ENCODE assay signal across 9 mouse cellular contexts in the genomic region with DNA sequence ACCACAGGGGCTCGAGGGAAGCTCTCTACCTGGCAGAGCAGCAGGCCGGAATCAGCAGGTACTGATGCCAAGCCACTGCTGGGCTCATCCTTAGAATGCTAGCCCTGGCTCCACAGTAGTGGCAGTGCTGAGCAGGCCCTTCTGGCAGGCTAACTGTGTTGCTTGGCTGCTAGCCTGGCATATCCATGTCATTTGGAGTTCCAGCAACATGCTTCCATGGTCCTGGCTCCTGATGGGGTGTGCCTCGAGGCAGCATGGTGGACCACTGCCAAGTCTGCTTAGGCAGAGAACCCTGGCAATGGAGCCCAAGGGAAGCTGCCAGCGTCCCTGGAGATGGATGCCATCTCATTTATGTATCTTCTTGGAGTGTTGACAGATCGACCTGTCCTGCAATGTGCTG.
DNase-seq lines count a peak whose midpoint lies in the region; ATAC-seq lines count a peak whose summit lies in the region.
"Had no signal": no experiment of that assay in that cellular context is flagged by ENCODE, and none has a peak within 500 bp of the region (broad histone marks: within the 10 kb centered on the region; RNA-seq: fewer than 3 reads in every experiment).

No protein-coding gene starts in this region.

- WGBS in embryonic facial prominence, embryonic 14.5 days = 62% methylated on average over 5 of the region's 5 CpGs
- WGBS in embryonic facial prominence, embryonic 10.5 days = 67% methylated on average over 5 of the region's 5 CpGs
- WGBS in forebrain, embryonic 16.5 days = 37% methylated on average over 5 of the region's 5 CpGs
- 48% methylated on average over 5 of the region's 5 CpGs for WGBS in hindbrain, embryonic 14.5 days

- no peaks in the 10 kb centered on the region for H3K9me3 ChIP-seq in embryonic facial prominence, embryonic 14.5 days (ENCODE audit: control insufficient read depth, low read length)
- H3K9me3 ChIP-seq in embryonic facial prominence, embryonic 10.5 days = no peaks in the 10 kb centered on the region
- no peaks in the 10 kb centered on the region for H3K9me3 ChIP-seq in forebrain, embryonic 16.5 days (ENCODE audit: control insufficient read depth, low read length)
- H3K9me3 ChIP-seq in hindbrain, embryonic 14.5 days (ENCODE audit: control insufficient read depth, low read length) = no peaks in the 10 kb centered on the region

- no peak overlapping the region for H3K27ac ChIP-seq in embryonic facial prominence, embryonic 14.5 days (replicated peaks; ENCODE audit: low read depth, low read length)
- H3K27ac ChIP-seq in embryonic facial prominence, embryonic 10.5 days (replicated peaks) = no peak overlapping the region
- peak overlapping the region; percentile 73 for H3K27ac ChIP-seq in forebrain, embryonic 16.5 days (ENCODE audit: low read length)
- H3K27ac ChIP-seq in hindbrain, embryonic 14.5 days = peak overlapping the region; percentile 36
- H3K27ac ChIP-seq: liver, embryonic 14.5 days had no signal

- H3K27me3 ChIP-seq in embryonic facial prominence, embryonic 14.5 days (replicated peaks; ENCODE audit: control insufficient read depth, insufficient read depth, low read length) = no peaks in the 10 kb centered on the region
- H3K27me3 ChIP-seq in embryonic facial prominence, embryonic 10.5 days (replicated peaks; ENCODE audit: low read depth, poor library complexity, severe bottlenecking) = peaks cover 12% of the 10 kb centered on the region
- H3K27me3 ChIP-seq in forebrain, embryonic 16.5 days (replicated peaks; ENCODE audit: control insufficient read depth, insufficient read depth, low read length) = no peaks in the 10 kb centered on the region
- no peaks in the 10 kb centered on the region for H3K27me3 ChIP-seq in hindbrain, embryonic 14.5 days (ENCODE audit: control insufficient read depth, insufficient read depth, low read length)

- H3K4me3 ChIP-seq in embryonic facial prominence, embryonic 14.5 days (ENCODE audit: low read depth, low read length) = no peak overlapping the region
- H3K4me3 ChIP-seq in embryonic facial prominence, embryonic 10.5 days = no peak overlapping the region
- H3K4me3 ChIP-seq in forebrain, embryonic 16.5 days (replicated peaks; ENCODE audit: low read length) = no peak overlapping the region
- no peak overlapping the region for H3K4me3 ChIP-seq in hindbrain, embryonic 14.5 days (replicated peaks; ENCODE audit: low read length)

- H3K4me1 ChIP-seq in embryonic facial prominence, embryonic 14.5 days (ENCODE audit: control insufficient read depth, insufficient read depth, low read length) = peaks cover 11% of the 10 kb centered on the region
- no peaks in the 10 kb centered on the region for H3K4me1 ChIP-seq in embryonic facial prominence, embryonic 10.5 days
- H3K4me1 ChIP-seq in forebrain, embryonic 16.5 days (replicated peaks; ENCODE audit: control insufficient read depth, insufficient read depth, low read length) = peaks cover 26% of the 10 kb centered on the region
- peaks cover 32% of the 10 kb centered on the region for H3K4me1 ChIP-seq in hindbrain, embryonic 14.5 days (replicated peaks; ENCODE audit: control insufficient read depth, insufficient read depth, low read length)

- no peak overlapping the region for H3K4me2 ChIP-seq in embryonic facial prominence, embryonic 14.5 days (ENCODE audit: low read depth, low read length)
- peak overlapping the region; percentile 5; the same call in 1 of the 2 replicates for H3K4me2 ChIP-seq in forebrain, embryonic 16.5 days (ENCODE audit: low read length)
- H3K4me2 ChIP-seq in hindbrain, embryonic 14.5 days (replicated peaks) = no peak overlapping the region

- peak; percentile 72 for ATAC-seq in embryonic facial prominence, embryonic 14.5 days (ENCODE audit: low read depth)
- ATAC-seq in forebrain, embryonic 16.5 days = peak; percentile 95
- ATAC-seq in hindbrain, embryonic 14.5 days (ENCODE audit: low FRiP score) = peak; percentile 86
- ATAC-seq in erythroid progenitor cell, adult 5-6 weeks (replicated peaks; ENCODE audit: low FRiP score, poor library complexity, severe bottlenecking) = no peak

- no peaks in the 10 kb centered on the region for H3K36me3 ChIP-seq in embryonic facial prominence, embryonic 14.5 days (ENCODE audit: control insufficient read depth, insufficient read depth, low read length)
- no peaks in the 10 kb centered on the region for H3K36me3 ChIP-seq in embryonic facial prominence, embryonic 10.5 days (replicated peaks)
- no peaks in the 10 kb centered on the region for H3K36me3 ChIP-seq in forebrain, embryonic 16.5 days (ENCODE audit: control insufficient read depth, insufficient read depth)
- H3K36me3 ChIP-seq in hindbrain, embryonic 14.5 days (replicated peaks; ENCODE audit: control insufficient read depth, insufficient read depth) = no peaks in the 10 kb centered on the region

- intact Hi-C loops in left cerebral cortex, postnatal 14 days (cut with DNase I) = no loop called here

- H3K9ac ChIP-seq in embryonic facial prominence, embryonic 14.5 days (ENCODE audit: low read depth, low read length) = no peak overlapping the region
- H3K9ac ChIP-seq in forebrain, embryonic 16.5 days (replicated peaks; ENCODE audit: low read depth, low read length) = no peak overlapping the region
- no peak overlapping the region for H3K9ac ChIP-seq in hindbrain, embryonic 14.5 days
- H3K9ac ChIP-seq: liver, embryonic 14.5 days had no signal

- peak; percentile 79 for DNase-seq in embryonic facial prominence, embryonic 14.5 days (ENCODE audit: low spot score)
- DNase-seq in embryonic facial prominence, embryonic 10.5 days (ENCODE audit: low spot score) = no peak
- peak; percentile 81 for DNase-seq in NIH3T3 (ENCODE audit: low read depth)
- peak; percentile 78 for DNase-seq in hindbrain, embryonic 14.5 days (ENCODE audit: low spot score)
- peak; percentile 67 to 82 for DNase-seq in left cerebral cortex, postnatal 14 days (ENCODE audit: low spot score in 2 of 2)
- DNase-seq in urinary bladder, adult 2 months (ENCODE audit: low spot score) = no peak

Comparison
In these comparisons a context has a peak if more than half of its experiments do, and no peak if none do; other contexts are left out.
1. DNase-seq: peak in embryonic facial prominence, embryonic 14.5 days (single experiment), NIH3T3 (single experiment), hindbrain, embryonic 14.5 days (single experiment) and left cerebral cortex, postnatal 14 days (2 of 2); none in embryonic facial prominence, embryonic 10.5 days (single experiment) and urinary bladder, adult 2 months (single experiment).
2. H3K27ac ChIP-seq: peak in forebrain, embryonic 16.5 days (single experiment) and hindbrain, embryonic 14.5 days (single experiment); none in embryonic facial prominence, embryonic 14.5 days (single experiment) and embryonic facial prominence, embryonic 10.5 days (single experiment).